Mouse (Mus musculus) lung, adult 2 months (tissue): ENCODE measurements at regions not wholly inside any gene's neighbourhood (a gene's known extent, or its start where the extent isn't known, plus 50 kb on each side); places are given as distances from the start of the nearest gene placed in this dataset.

ENCODE experiments used
- CTCF ChIP-seq: fragments of 200-500 bp; IDR thresholded peaks from 2 replicates; pipeline ENCODE4 v1.5.1; 2011; ENCODE audit warnings: mild to moderate bottlenecking, low read length, control low read depth; ENCODE audit not compliant: insufficient read depth
- POLR2A ChIP-seq: fragments of 200-500 bp; IDR thresholded peaks from 2 replicates; pipeline ENCODE4 v1.6.1; 2011; ENCODE audit warnings: low read depth, mild to moderate bottlenecking, control low read depth, low read length, borderline replicate concordance; ENCODE audit errors: extremely low read depth

- TF ChIP-seq POLR2A (no peak), CTCF (no peak)
These were observed 80.0 kb downstream of the Nfkbiz start for GRCm38 (mm10) chr16:55758707-55759067.
